Mouse (Mus musculus) erythroblast, embryonic 14.5 days (primary cell): ENCODE measurements at regions not wholly inside any gene's neighbourhood (a gene's known extent, or its start where the extent isn't known, plus 50 kb on each side); places are given as distances from the start of the nearest gene placed in this dataset.
"Not testable (repeated sequence)": the region's sequence is repeated elsewhere in the genome, so short reads cannot be mapped to it uniquely, and the experiment has no call there.

ENCODE experiments used
- H3K27me3 ChIP-seq: 2 replicates; pipeline ENCODE4 v1.6.1; 2012; ENCODE audit warnings: inconsistent platforms; ENCODE audit not compliant: control insufficient read depth
- H3K36me3 ChIP-seq: 2 replicates; pipeline ENCODE4 v1.6.1; 2012; ENCODE audit warnings: mild to moderate bottlenecking, inconsistent platforms; ENCODE audit not compliant: control insufficient read depth
- H3K4me1 ChIP-seq: 2 replicates; pipeline ENCODE4 v1.6.1; 2012; ENCODE audit warnings: inconsistent platforms; ENCODE audit not compliant: control insufficient read depth
- H3K4me3 ChIP-seq: replicated peaks from 2 replicates; pipeline ENCODE3; 2012; ENCODE audit warnings: moderate library complexity, mild to moderate bottlenecking, inconsistent platforms
- H3K9me3 ChIP-seq: 2 replicates; pipeline ENCODE4 v1.6.1; 2012; ENCODE audit warnings: low read length, inconsistent platforms, mixed read lengths; ENCODE audit not compliant: control insufficient read depth
- GATA1 ChIP-seq: IDR thresholded peaks from 2 replicates; pipeline ENCODE4 v1.6.1; 2012; ENCODE audit warnings: low read length, inconsistent platforms, mixed read lengths
- TAL1 ChIP-seq: IDR thresholded peaks from 3 replicates; pipeline ENCODE4 v1.6.1; 2012; ENCODE audit warnings: low read length, inconsistent platforms, mixed read lengths

DNA sequence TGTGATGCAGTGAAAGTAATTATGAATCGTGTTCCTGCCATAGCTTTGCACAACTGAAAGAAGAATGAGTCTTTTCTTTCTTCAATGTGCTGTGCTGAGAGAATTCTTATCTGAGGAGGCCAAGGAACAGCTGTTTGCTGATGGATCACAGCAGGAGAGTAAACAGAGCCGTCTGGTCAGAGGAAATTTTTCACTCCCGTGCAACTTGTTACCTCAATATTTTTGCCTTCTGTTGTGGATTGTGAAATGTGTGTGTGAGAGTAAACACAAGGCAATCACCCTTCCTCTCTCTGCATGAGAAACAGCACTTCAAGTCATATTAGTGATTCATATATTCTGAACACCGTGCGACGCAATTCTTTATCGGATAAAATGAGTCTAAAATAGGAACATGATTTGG is 171.9 kb downstream of the Epm2a start:
- no peaks in the 10 kb centered on the region for H3K9me3 ChIP-seq
- no peak for TF ChIP-seq TAL1
- no peak for TF ChIP-seq GATA1
- H3K36me3 ChIP-seq = no peaks in the 10 kb centered on the region
- H3K27me3 ChIP-seq = no peaks in the 10 kb centered on the region
- no peaks in the 10 kb centered on the region for H3K4me1 ChIP-seq
- H3K4me3 ChIP-seq = no peak overlapping the region

DNA sequence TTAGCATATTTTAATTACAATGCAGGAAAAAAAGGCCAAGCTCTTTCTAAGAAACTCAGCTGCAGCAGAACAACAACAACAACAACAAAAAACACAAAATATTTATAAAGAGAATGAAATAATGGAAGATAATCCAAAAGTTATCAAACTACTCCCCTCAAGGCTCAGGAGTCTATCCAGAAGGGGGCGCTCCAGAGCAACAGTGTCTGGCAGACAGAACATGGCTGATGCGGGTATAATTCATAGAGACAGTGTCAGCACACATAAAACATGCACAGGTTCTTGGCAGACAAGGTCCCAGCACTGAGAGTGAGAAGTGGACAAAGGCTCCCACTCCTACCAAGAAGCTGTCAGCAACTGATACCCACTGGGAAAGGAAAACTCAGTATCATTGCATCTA is 173.9 kb downstream of the Epm2a start:
- H3K27me3 ChIP-seq = no peaks in the 10 kb centered on the region
- no peak overlapping the region for H3K4me3 ChIP-seq
- no peaks in the 10 kb centered on the region for H3K9me3 ChIP-seq
- no peak for TF ChIP-seq TAL1
- TF ChIP-seq GATA1 = no peak
- no peaks in the 10 kb centered on the region for H3K4me1 ChIP-seq
- no peaks in the 10 kb centered on the region for H3K36me3 ChIP-seq

DNA sequence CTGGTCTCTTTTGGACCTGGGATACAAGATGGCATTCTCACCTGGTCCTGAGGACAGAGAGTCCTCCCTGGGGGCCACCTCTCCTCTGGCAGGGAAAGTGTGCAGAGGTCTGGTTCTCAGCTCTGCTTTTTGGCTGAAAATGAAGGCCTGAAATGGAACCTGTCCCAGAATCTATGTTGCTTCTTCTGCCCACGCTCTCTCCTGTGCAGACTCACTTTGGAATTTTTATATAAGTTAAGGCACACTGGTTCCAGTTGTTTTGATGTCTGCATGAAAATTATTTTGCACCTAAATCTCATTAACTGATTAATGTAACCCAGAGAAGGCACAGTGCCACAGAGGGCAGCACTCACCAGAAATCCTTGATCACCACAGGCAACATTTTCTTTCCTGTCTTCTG is 188.1 kb downstream of the Epm2a start:
- no peaks in the 10 kb centered on the region for H3K9me3 ChIP-seq
- no peak overlapping the region for H3K4me3 ChIP-seq
- H3K4me1 ChIP-seq = no peaks in the 10 kb centered on the region
- no peaks in the 10 kb centered on the region for H3K27me3 ChIP-seq
- H3K36me3 ChIP-seq = no peaks in the 10 kb centered on the region
- TF ChIP-seq GATA1 (no peak), TAL1 (no peak)

- not testable (repeated sequence) for H3K36me3 ChIP-seq, H3K27me3 ChIP-seq, H3K4me1 ChIP-seq, H3K9me3 ChIP-seq, H3K4me3 ChIP-seq
Observed at GRCm38 (mm10) chr10:11555376-11555775, 212.2 kb downstream of the Epm2a start.

DNA sequence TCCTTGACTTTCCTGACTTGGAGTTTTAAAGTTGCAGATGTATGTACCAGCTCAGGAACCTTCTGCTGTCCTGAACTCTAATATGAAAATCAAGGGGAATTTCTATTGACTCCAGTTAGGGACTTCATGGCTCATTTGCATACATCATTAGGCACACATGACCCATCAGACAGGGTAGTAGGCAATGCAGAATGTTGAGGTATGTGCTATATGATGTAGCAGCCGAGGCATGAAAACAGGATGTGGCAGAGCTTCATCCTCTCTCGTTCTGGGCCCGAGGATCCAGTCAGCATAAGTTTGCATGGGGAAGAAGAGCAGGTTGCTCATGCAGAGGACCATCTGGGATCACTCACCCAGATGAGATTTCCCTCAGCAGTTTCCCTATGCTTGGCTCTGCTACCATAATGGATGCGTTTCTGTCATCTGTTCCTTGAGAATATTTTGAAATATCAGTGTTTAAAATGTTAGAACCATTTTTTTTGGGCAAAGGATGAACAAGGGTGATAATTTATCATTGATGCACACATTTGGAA is 227.4 kb downstream of the Epm2a start:
- Histone ChIP-seq H3K4me3 (no peak overlapping the region), H3K4me1 (no peaks in the 10 kb centered on the region), H3K27me3 (no peaks in the 10 kb centered on the region), H3K9me3 (no peaks in the 10 kb centered on the region), H3K36me3 (no peaks in the 10 kb centered on the region)
- TF ChIP-seq TAL1 = no peak
- no peak for TF ChIP-seq GATA1

DNA sequence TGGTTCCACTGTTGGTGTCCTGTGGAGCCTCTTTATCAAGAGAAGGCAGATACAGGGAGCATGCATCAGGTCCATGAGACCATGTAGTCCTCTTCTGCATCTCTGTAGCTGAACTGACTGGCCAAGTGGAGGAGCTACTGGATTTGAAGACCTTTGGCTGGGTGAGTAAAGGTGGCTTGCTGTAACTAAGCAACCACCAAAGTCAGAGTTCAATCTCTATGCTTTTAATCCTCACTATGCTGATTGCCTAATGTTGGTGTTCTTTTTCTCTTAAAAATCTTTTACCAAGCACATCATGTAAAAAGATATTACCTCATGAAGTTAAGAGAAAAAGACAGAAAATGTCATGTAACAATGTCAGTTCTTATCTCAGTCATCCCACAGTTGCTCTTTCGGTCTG is 265.2 kb downstream of the Epm2a start:
- H3K4me1 ChIP-seq = no peaks in the 10 kb centered on the region
- no peaks in the 10 kb centered on the region for H3K27me3 ChIP-seq
- H3K36me3 ChIP-seq = no peaks in the 10 kb centered on the region
- H3K4me3 ChIP-seq = no peak overlapping the region
- TF ChIP-seq TAL1 (no peak), GATA1 (no peak)
- H3K9me3 ChIP-seq = peaks cover 5% of the 10 kb centered on the region; the same call in 1 of the 2 replicates

- not testable (repeated sequence) for H3K4me1 ChIP-seq, H3K36me3 ChIP-seq, H3K27me3 ChIP-seq, H3K4me3 ChIP-seq, H3K9me3 ChIP-seq
Observed at GRCm38 (mm10) chr10:11609092-11609491, 265.9 kb downstream of the Epm2a start.

GRCm38 (mm10) chr10:11648151-11648550 is 304.9 kb downstream of the Epm2a start:
- TF ChIP-seq GATA1 (no peak), TAL1 (no peak)
- Histone ChIP-seq H3K27me3 (no peaks in the 10 kb centered on the region), H3K9me3 (peaks cover 6% of the 10 kb centered on the region), H3K36me3 (no peaks in the 10 kb centered on the region), H3K4me3 (no peak overlapping the region), H3K4me1 (no peaks in the 10 kb centered on the region)

DNA sequence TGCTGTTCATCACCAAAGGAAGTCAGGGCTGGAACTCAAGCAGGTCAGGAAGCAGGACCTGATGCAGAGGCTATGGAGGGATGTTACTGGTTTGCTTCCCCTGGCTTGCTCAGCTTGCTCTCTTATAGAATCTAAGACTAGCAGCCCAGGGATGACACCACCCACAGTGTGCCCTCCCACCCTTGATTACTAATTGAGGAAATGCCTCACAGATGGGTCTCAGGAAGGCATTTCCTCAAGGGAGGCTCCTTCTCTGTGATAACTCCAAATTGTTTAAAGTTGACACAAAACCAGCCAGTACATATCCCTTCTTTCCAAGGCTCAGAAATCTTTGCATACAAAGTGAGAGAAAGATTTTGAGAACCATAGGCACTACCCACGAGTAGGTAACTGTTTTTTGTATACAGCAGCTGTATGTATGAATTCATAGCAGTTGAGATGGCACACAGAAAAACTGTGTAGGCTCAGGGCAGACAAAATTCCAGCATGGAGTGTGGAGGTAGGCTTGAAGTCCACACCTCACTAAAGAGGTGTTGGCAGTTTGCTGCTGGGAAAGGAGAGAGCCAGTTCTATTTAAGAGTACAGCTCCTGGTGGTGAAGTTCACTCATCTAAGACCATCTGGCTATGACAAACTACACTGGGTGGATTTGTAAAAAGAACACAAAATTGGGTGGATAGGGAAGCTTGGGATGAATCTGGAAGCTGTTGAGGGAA is 317.0 kb downstream of the Epm2a start:
- Histone ChIP-seq H3K9me3 (no peaks in the 10 kb centered on the region; the same call in 1 of the 2 replicates), H3K4me3 (no peak overlapping the region), H3K36me3 (no peaks in the 10 kb centered on the region), H3K27me3 (no peaks in the 10 kb centered on the region), H3K4me1 (no peaks in the 10 kb centered on the region)
- TF ChIP-seq TAL1 = no peak

GRCm38 (mm10) chr10:11661660-11662250 is 318.6 kb downstream of the Epm2a start:
- Histone ChIP-seq H3K4me3 (no peak overlapping the region), H3K4me1 (no peaks in the 10 kb centered on the region), H3K9me3 (no peaks in the 10 kb centered on the region; the same call in 1 of the 2 replicates), H3K36me3 (no peaks in the 10 kb centered on the region), H3K27me3 (no peaks in the 10 kb centered on the region)
- TF ChIP-seq TAL1 (no peak), GATA1 (no peak)
